Mouse (Mus musculus) brain, embryonic 14.5 days (tissue): ENCODE measurements around the gene Cab39.

Experiments used
- CTCF ChIP-seq: fragments of 200-500 bp; IDR thresholded peaks from 2 replicates; pipeline ENCODE4 v1.5.1; 2012; ENCODE audit warnings: inconsistent platforms, mild to moderate bottlenecking, moderate library complexity, borderline replicate concordance; ENCODE audit not compliant: insufficient read depth, insufficient read length; ENCODE audit errors: extremely low read depth
- POLR2A ChIP-seq: fragments of 200-500 bp; IDR thresholded peaks from 2 replicates; pipeline ENCODE4 v1.6.1; 2012; ENCODE audit warnings: mild to moderate bottlenecking, inconsistent platforms, borderline replicate concordance; ENCODE audit not compliant: poor library complexity, insufficient read depth, insufficient read length, severe bottlenecking; ENCODE audit errors: extremely low read depth

DNA sequence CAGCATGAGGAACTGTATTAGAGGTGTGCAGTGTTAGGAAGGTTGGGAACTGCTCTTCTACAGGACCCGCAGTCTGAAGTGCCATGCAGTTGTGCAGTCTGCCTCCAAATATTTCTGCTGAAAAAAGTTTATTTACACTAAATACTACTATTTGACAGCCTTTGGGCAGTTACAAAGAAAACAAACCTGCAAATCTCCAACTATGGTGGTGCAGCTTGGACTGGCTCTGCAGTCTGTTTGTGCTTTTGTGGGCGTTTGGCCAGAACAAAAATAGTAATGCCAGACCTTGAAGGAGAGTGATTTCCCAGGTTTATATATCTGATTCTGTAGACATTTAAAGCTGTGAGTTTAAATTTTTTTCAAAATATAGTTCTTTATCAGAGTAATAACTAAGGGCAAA lies 17.1 kb downstream of the Cab39 start:
- TF ChIP-seq CTCF (no peak), POLR2A (no peak)
